Mouse (Mus musculus) embryo, embryonic 9.5 days (tissue): ENCODE measurements around the gene Grin2b.
"Not testable (repeated sequence)": the region's sequence is repeated elsewhere in the genome, so short reads cannot be mapped to it uniquely, and the experiment has no call there.

Source experiments
- DNase-seq: peaks from one replicate; pipeline ENCODE4 v3.0.0-alpha.2; 2017; ENCODE audit errors: extremely low spot score

Gene Grin2b

GRCm38 (mm10) chr6:135805436-135805835 lies 367.9 kb downstream of the Grin2b start:
- no peak for DNase-seq

- DNase-seq = no peak
These were observed 373.4 kb downstream of the Grin2b start for GRCm38 (mm10) chr6:135799949-135800348.

- DNase-seq = no peak
These were observed 374.9 kb downstream of the Grin2b start for GRCm38 (mm10) chr6:135798202-135798992.

GRCm38 (mm10) chr6:135797371-135798033 lies 375.8 kb downstream of the Grin2b start:
- no peak for DNase-seq

- no peak for DNase-seq
These were observed 376.4 kb downstream of the Grin2b start for GRCm38 (mm10) chr6:135796911-135797310.

GRCm38 (mm10) chr6:135791412-135791811 lies 381.9 kb downstream of the Grin2b start:
- DNase-seq = no peak

- DNase-seq = no peak
These were observed 383.6 kb downstream of the Grin2b start for GRCm38 (mm10) chr6:135789603-135790170.

- DNase-seq = no peak
These were observed 398.6 kb downstream of the Grin2b start for GRCm38 (mm10) chr6:135774670-135775069.

GRCm38 (mm10) chr6:135767572-135767971 lies 405.7 kb downstream of the Grin2b start:
- DNase-seq = no peak

- DNase-seq = no peak
These were observed 414.6 kb downstream of the Grin2b start for GRCm38 (mm10) chr6:135758735-135759134.

GRCm38 (mm10) chr6:135756075-135756474 lies 417.2 kb downstream of the Grin2b start:
- no peak for DNase-seq

- DNase-seq = no peak
These were observed 424.8 kb downstream of the Grin2b start for GRCm38 (mm10) chr6:135748412-135749076.

GRCm38 (mm10) chr6:135745606-135746005 lies 427.7 kb downstream of the Grin2b start:
- DNase-seq = no peak

- DNase-seq = no peak
These were observed 439.0 kb downstream of the Grin2b start for GRCm38 (mm10) chr6:135734227-135734732.

- no peak for DNase-seq
These were observed 446.2 kb downstream of the Grin2b start for GRCm38 (mm10) chr6:135727106-135727505.

- DNase-seq = no peak
These were observed 451.6 kb downstream of the Grin2b start for GRCm38 (mm10) chr6:135721706-135722105.

- no peak for DNase-seq
These were observed 458.4 kb downstream of the Grin2b start for GRCm38 (mm10) chr6:135714906-135715305.

- no peak for DNase-seq
These were observed 459.1 kb downstream of the Grin2b start for GRCm38 (mm10) chr6:135714236-135714635.

- DNase-seq = no peak
These were observed 459.6 kb downstream of the Grin2b start for GRCm38 (mm10) chr6:135713716-135714115.

GRCm38 (mm10) chr6:135706850-135707522 lies 466.3 kb downstream of the Grin2b start:
- not testable (repeated sequence) for DNase-seq

- no peak for DNase-seq
These were observed 469.7 kb downstream of the Grin2b start for GRCm38 (mm10) chr6:135703655-135704054.
